Mouse (Mus musculus) MN1 (cell line): Measurements from ENCODE around the gene Myof.

Source experiments
- DNase-seq: peaks from one replicate; pipeline ENCODE4 v3.0.0-alpha.2; 2016; ENCODE audit warnings: low spot score

Gene Myof

GRCm38 (mm10) chr19:37946696-37947095 lies 96.7 kb downstream of the Myof start:
- no peak for DNase-seq

- no peak for DNase-seq
These were observed 97.3 kb downstream of the Myof start for GRCm38 (mm10) chr19:37946053-37946452.

GRCm38 (mm10) chr19:37939203-37939602 lies 104.2 kb downstream of the Myof start:
- DNase-seq = no peak

- DNase-seq = no peak
These were observed 106.3 kb downstream of the Myof start for GRCm38 (mm10) chr19:37937092-37937491.

- no peak for DNase-seq
These were observed 108.7 kb downstream of the Myof start for GRCm38 (mm10) chr19:37934640-37935039.

GRCm38 (mm10) chr19:37932198-37932597 lies 111.2 kb downstream of the Myof start:
- DNase-seq = no peak

- no peak for DNase-seq
These were observed 115.5 kb downstream of the Myof start for GRCm38 (mm10) chr19:37927911-37928310.

- no peak for DNase-seq
These were observed 118.1 kb downstream of the Myof start for GRCm38 (mm10) chr19:37925323-37925722.

- DNase-seq = no peak
These were observed 119.1 kb downstream of the Myof start for GRCm38 (mm10) chr19:37924266-37924665.

- DNase-seq = no peak
These were observed 122.3 kb downstream of the Myof start for GRCm38 (mm10) chr19:37921098-37921497.

GRCm38 (mm10) chr19:37918515-37918932 lies 124.9 kb downstream of the Myof start:
- DNase-seq = no peak

- DNase-seq = no peak
These were observed 129.1 kb downstream of the Myof start for GRCm38 (mm10) chr19:37914261-37914660.

GRCm38 (mm10) chr19:37912501-37912900 lies 130.9 kb downstream of the Myof start:
- no peak for DNase-seq

- DNase-seq = no peak
These were observed 133.5 kb downstream of the Myof start for GRCm38 (mm10) chr19:37909830-37910261.

GRCm38 (mm10) chr19:37907451-37908320 lies 135.7 kb downstream of the Myof start:
- no peak for DNase-seq

- no peak for DNase-seq
These were observed 136.5 kb downstream of the Myof start for GRCm38 (mm10) chr19:37906916-37907315.

GRCm38 (mm10) chr19:37896081-37896480 lies 147.3 kb downstream of the Myof start:
- DNase-seq = no peak

- DNase-seq = no peak
These were observed 152.4 kb downstream of the Myof start for GRCm38 (mm10) chr19:37891006-37891405.

- DNase-seq = peak; percentile 33
These were observed 156.8 kb downstream of the Myof start for GRCm38 (mm10) chr19:37886355-37887120.

GRCm38 (mm10) chr19:37881431-37882081 lies 161.8 kb downstream of the Myof start:
- DNase-seq = no peak

GRCm38 (mm10) chr19:37877511-37878167 lies 165.7 kb downstream of the Myof start:
- DNase-seq = no peak
